Mouse (Mus musculus) layer of hippocampus, postnatal 14 days (tissue): ENCODE measurements at regions not wholly inside any gene's neighbourhood (a gene's known extent, or its start where the extent isn't known, plus 50 kb on each side); places are given as distances from the start of the nearest gene placed in this dataset.
A peak's percentile ranks its signal among the peaks of the same experiment; 100 is the strongest.
"Not testable (repeated sequence)": the region's sequence is repeated elsewhere in the genome, so short reads cannot be mapped to it uniquely, and the experiment has no call there.

ENCODE experiments used
- DNase-seq, 2 experiments: peaks; one replicate each; pipeline ENCODE4 v3.0.0; 2021 to 2022; ENCODE audit warnings: low spot score in 2 of 2, mixed read lengths in 1 of 2

DNA sequence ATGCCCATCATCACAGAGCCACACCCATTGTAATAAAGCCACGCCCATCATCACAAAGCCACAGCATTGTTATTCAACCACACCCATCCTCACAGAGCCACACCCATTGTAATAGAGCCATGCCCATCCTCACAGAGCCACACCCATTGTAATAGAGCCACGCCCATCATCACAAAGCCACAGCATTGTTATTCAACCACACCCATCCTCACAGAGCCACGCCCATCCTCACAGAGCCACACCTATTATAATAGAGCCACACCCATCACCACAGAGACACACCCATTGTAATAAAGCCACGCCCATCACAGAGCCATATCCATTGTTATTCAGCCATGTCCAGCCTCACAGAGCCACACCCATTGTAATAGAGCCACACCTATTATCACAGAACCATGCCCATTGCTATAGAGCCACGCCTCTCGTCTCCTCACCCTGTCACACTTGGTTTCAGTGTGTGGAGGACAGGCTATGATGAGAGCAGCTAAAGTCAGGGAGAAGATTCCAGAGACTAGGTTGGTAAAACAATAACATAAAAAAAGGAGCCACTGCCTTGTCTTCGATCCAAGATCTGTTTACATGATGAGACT, 85.6 kb downstream of the Gxylt1 start:
- no peak for DNase-seq

DNA sequence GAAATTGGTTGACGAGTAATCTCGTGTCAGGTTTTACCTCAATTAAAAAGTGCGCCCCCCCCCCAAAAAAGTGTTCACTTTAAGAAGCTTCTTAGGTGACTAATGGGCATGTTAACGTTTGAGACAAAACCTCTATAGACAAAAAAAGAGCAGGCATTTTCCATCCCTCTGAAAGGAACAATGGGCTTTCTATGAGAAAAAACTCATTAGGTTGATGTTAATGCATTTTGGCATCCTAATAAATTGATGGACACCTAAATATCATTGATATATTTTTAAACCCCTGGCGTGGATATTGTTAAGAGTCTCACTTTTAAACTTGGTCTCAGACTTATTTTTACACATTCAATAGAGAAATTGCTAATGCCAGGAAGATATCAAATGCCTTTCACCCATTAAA, 98.8 kb downstream of the Gxylt1 start:
- DNase-seq, result no peak

DNA sequence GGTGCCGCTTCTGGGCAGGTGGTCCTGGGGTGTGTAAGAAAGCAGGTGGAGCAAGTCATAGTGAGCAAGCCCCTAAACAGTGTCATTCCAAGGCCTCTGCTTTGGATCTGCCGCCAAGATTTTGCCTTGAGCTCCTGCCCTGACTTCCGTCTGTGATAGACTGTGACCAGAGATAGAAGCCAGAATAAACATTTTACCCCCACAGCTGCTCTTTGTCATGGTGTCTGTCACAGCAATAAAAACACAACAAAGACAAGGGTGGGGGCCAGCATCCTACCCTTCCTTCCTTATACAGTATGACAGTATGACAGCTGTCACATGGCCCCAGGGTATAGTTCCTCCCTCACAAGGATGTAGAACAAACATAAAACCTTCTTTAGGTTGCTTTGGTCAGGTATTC, 106.2 kb downstream of the Gxylt1 start:
- DNase-seq, result no peak

DNA sequence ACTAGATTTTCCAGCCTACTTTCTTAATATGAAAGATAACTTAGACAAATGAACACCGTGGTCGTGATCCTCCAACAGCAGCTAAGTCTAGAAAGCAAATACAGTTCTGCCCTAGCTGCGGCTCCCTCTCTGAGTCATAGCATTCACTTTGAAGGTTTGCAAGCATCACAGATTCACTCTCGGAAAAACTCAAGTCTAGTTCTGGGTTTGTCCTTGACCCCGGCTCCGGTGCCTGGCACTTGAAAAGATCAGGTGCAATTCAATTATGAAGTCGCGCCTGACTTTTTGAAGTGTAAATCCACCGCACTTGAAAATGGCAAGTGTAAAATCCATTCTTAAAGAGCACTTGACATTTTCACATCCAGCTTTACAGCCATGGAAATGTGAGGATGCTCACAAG, 107.5 kb downstream of the Gxylt1 start:
- no peak for DNase-seq

DNA sequence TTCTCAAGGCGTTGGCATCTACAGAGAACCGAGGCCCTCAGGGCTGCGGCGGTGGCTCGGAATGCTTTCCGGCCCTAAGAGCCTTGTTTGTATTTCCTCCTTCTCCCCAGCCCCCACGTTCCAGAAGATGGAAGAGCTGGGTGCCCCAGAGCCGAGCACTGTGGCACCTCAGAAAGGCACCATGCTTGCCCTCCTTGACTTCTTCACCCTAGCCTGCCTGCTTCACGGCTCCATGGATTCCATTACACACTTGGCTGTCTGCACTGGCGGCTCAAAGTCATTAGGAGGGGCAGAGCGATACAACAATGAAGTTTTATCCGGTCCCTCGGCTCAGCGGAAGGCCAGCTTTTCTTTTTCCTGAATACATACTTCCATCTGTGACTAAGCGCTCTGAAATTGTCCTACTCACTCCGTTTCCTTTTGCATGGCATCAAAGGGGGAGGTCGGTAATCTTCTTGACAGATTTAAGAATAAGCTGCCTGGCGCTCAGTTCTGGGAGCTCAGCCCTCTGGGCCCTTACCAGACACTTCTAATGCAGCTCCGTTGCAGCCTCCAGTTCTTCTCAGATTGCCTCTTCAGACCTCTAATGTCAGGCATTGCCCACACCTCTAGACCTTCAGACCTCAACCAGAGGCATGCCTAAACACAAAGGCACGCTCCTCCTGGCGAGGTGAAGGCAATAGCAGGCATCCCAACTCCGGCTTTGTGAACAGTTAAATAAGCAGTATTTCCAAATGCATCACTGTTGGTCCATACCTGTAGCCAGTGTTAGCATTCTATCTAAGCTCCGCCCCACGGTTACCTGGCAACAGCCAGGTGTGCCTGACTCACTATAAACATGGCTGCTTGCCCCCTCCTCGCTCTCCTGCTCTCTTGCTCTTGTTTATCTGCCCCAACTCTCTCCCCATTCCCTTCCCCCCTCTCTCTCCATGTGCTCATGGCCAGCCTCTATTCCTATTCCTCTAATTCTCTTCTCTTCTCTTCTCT, 112.8 kb downstream of the Gxylt1 start:
- DNase-seq, result no peak

DNA sequence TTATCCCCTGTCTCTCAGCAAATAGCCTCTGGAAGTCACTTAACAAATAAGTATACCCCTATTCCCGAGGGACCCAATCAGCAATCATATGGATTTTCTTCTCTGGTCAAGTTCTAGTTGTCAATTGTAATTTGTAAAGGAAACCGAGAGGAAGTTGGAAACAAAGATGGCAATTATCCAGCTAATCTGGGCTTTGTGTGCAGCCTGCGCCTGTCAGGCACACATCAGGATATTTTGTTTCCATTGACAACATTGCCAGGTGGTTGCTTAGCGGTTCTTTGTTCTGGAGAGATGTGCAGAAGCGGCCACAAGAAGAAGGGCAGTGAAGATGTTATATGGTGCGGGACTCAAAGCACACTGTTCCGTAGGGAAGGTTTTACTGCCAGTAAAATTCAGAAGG, 113.7 kb downstream of the Gxylt1 start:
- DNase-seq, result no peak

DNA sequence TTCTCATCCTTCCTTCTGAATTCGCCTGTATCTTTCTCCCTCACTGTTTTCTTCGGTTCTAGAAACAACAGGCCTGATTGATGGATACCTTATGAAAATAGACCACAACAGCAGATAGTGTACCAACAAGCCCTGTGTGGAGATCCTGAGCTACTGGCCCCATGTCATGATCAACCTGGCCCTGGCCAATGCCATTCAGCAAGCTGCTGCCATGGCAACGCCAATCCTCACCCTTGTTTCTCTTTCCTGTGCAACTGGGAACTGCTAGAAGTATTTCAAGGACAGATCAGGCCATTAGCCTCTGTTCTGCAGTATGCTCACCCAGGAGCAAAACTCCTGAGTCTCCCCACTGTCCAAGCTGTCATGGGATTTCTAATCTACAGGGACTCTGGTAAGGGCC, 119.2 kb downstream of the Gxylt1 start:
- DNase-seq, result no peak

DNA sequence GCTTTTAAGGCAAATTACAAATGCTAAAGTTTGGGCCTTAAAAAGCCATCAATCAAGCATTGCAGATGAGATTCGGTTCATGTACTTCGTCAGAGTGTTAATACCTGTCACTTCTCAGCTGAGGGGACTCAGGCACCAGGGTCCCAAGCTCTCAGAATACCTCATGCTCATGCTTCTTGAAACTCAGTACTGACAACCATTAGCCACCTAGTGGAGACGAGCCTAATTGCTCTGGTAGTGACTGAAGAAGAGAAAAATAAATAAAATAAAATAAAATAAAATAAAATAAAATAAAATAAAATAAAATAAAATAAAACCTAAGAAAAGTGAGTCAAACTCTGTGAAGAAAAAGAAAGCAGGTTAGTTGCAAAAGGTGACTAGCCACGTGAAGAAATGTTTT, 121.0 kb downstream of the Gxylt1 start:
- DNase-seq, result no peak

DNA sequence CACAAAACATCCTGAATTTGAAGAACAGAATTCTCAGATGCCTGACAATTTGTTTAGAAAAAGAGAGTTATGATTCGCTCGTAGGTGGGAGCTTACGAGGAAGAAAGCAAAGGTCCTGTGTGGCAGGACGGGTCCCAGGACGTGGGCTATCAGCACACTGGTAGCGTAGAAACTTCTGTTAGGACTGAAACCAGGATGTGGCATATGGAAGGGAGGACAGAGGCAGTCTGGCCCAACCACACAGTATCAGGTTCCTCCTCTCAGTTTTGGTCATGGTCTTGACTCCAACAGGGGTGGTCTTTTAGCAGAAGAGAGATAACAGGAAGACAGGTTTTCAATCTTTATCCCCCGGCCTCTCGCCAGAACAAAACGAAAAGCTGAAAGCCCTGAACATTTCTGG, 130.1 kb downstream of the Gxylt1 start:
- no peak for DNase-seq

DNA sequence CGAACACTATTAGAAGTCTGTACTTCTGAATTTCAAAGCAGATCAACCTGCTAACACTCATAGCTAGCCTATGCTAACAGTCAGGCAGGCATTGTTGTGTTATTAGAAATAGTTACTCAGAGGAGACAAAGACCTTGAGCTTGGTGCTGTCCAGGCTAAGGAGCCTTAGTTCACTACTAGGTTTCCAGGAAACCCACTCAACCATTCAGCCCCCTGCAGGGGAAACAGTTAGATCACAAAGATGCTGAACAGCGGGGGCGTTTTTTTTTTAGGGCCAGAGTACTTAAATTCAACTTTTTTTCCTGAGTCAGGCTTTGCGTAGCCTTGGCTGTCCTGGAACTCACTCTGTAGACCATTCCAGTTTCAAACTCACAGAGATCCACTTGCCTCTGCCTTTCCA, 130.7 kb downstream of the Gxylt1 start:
- DNase-seq, result no peak

DNA sequence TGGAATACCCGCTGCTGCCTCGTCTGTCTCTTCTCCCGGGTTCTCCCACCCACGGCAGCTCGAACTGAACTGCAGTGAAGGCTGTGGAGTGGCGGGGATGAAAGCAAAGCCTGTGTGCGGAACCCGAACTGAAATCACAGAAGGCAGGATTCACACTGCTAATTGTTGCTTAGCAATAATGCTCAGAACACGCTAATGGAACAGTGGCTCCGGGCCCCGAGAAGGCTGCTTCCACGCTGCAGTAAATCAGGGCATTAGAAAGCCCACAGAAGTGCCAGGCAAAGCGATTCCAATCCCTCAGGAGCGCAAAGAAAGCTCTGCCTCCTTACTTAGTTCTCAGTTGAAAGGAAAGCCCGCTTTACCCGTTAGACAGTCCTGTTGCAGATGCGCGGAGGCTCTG, 141.6 kb downstream of the Gxylt1 start:
- peak; percentile 49 to 77 for DNase-seq

DNA sequence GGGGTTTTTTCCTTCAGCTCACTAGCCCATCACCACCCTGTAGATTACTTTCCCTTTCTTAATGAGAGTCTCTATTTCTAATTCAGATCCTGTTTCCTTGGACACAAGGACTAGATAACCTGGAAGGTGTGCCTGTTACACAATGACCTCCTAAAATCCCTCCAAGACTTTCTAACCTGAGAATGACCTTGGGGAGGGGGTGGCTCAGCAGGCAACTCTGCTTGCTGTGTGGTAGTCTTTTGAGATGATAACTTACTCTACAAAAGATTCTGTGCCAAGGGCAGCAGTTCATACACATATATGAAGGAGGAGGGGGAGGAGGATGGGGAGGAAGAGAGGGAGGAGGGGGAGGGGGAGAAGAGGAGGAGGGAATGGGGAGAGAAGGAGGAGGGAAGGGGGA, 143.9 kb downstream of the Gxylt1 start:
- no peak for DNase-seq

DNA sequence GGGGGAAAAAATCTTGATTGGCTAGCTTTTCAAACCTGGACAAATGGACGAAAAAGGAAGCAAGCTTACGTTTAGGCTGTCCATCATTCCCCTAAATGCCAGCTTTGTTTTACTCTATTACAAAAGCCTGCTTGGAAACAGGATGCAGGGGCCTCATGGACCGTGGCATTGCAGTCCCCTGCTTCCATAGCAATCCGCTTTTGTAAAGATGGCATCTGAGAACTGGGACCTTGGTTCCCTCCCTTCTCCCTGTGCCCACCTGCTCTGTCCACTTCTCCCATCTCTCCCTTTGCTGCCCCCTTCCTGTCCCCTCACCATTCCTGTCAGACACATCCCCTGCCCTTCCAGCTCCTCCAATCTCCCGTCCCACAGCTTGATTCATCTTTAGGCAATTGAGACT, 149.7 kb downstream of the Gxylt1 start:
- no peak for DNase-seq

DNA sequence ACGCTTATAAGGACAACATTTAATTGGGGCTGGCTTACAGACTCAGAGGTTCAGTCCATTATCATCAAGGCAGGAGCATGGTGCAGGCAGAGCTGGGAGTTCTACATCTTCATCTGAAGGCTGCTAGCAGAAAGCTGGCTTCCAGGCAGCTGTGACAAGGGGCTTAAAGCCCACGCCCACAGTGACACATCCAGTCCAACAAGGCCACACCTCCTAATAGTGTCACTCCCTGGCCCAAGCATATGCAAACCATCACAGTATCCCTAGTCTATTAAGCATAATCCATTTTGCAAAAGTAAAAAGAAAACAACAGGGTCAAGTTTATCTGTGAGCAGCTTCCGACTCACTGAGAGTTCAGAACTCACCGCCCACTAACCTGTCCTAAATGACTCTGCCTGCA, 153.8 kb downstream of the Gxylt1 start:
- DNase-seq, result no peak

DNA sequence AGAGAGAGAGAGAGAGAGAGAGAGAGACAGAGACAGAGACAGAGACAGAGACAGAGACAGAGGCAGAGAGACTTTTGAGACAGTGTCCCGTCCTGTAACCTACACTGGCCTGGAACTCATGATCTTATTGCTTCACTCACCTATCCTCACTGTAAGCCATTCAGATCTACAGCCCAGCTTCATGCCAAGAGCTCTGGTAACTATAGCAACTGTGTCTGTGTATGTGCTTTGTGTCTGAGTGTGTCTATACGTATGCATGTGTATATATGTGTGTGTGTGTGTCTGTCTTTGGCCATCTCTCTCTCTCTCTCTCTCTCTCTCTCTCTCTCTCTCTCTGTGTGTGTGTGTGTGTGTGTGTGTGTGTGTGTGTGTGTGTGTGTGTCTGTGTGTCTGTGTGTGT, 157.2 kb downstream of the Gxylt1 start:
- DNase-seq, result not testable (repeated sequence)

DNA sequence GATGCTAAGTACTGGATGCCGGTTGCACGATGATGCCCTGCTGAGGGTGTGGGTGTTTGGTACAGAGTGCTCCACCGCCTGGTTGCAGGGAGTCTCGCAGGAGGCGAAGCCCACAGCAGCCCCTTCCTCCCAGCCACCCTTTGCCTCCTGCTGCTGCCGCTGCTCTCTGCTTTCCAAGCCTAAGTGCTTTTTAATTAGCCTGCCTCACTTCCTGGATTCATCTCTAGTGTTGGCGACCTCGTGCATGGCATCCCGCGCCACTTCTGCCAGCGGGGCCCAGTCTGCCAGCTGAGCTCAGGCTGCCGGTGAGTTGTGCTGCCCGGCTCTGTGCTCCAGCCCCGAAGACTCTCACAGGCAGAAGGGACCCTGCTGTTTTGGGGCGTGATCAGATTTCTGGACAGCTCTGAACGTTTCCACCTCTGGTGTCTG, 159.3 kb downstream of the Gxylt1 start:
- peak; percentile 68 to 78 for DNase-seq

DNA sequence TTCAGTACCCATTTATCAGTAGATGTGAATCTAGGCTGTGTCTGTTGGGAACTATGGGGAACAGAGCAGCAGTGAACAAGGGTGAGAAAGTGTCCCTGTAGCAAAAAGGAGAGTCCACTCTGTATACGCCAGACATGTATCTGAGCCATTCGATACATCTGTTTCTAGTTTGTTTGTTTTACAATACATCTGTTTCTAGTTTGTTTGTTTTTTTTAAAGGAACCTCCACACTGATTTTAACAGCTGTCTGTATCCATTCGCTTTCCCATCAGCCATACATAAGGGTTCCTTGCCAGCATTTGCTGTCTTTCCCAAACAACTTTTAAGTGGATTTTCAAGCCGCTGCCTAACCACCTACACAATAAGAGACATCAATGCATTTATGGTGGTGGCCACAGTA, 170.0 kb downstream of the Gxylt1 start:
- no peak for DNase-seq

DNA sequence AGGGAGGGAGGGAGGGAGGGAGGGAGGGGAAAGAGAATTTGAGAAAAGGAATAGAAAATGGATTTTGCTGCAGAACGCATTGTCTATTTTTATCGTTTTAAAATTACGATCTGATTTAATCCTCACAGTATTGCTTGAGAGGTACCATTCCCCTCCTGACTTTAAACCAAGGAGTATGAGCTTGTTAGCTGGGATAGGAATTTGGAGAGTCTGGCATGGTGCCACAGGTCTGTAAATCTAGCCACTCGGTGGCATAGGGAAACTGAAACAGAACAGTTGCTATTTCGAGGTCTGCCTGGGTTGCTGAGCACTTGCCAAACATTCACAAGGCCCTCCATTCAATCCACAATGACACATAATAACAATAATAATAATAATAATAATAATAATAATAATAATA, 171.6 kb downstream of the Gxylt1 start:
- DNase-seq, result no peak

DNA sequence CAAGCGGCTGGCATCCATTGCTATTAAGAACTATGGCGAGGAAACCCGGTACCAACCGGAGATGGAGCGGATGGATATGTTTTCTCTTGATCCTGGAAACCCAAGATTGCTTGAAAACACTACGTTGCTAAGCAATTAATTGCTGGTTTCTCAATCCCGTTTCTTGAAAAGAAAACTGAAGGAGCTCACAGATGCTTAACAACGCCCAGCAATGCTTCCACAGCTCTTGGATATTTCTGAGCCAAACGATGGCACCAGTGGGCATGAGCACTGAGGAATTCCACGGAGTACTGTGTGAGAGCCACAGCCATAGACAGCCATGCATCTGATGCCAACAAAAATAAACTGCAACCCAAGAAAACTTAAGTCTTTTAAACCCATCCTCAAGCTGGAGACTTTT, 173.1 kb downstream of the Gxylt1 start:
- DNase-seq, result no peak

DNA sequence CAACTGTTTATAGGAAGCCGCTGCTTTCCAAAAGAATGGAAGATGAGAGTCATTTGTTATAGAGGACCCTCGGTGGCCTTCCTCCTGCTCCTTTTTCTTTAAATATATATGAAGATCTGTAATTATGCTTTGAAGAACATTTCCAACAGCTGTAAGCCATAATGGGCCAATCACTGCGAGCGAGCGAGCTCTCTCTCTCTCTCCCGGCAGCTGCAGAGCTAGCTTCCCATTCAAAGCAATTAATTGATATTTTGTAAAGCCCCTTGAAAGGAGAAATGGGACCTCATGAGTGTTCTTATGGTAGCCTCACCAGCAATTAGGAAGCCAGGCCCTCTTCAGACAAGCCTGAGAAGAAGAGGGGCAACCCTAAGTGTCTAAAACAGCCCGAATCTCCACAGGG, 174.1 kb downstream of the Gxylt1 start:
- no peak for DNase-seq

DNA sequence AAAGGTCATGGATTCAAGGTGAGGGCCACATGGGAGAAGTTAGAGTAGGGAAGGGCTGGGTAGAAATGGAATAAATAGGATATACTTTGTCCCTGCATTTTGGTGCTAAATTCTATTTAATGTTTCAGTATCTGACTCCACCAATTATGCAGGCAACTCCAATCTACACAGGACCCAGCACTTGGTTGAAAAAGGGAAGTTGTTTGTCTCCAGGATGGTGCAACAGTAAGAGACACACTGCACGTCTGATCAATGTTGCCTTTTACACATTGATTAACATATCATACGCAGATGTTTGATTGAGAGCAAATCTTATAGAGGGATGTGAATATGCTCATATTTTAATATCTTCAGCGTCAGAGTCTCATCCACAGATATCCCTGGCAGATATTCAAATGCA, 175.1 kb downstream of the Gxylt1 start:
- DNase-seq, result no peak

DNA sequence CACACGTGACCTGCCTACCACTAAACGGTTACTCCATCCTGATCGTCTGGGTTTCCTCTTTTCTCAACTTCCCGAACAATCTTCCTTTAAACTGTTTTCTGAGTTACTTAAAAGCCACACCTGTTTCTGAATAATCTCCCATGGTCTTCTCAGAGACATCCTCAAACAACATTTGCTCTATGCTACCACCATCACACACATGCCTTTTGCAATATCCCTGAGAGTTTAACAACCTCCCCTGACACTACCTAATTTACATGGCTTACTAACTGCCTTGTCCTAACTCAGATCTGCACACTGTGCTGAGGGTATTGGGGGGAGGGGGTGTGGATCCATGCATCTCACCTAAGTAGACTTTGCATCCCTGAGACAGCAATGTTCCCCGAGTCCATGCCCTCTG, 178.6 kb downstream of the Gxylt1 start:
- DNase-seq, result no peak

DNA sequence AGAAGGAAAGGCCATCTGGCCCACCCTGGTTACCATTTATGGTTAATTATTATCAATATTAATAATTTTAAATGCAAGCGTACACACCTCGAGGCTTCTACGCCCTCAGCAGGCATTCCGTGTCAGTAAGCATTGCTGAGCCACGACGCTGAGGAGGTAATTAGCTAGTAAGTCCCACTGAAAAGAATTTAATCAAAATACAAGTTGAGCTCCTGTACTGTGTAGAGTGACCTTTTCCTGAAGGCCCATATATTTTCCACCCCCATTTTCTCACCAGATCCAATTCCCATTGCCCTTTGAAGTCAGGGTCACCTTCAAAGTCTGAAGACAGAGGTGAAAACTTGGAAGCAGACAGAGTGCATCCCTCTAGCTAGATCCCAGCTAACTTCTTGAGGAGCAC, 179.8 kb downstream of the Gxylt1 start:
- no peak for DNase-seq
